Mouse (Mus musculus): ENCODE measurements around the gene Evx1. TPM values are rescaled to one million over a fixed set of nuclear protein-coding genes. Genes with fewer than 3 reads are reported as not detected.

Gene Evx1
- total RNA-seq, 1 experiment: 0.54 TPM

- Histone ChIP-seq H3K4me3 (ENCODE audit: insufficient read depth in 1 of 2, low read depth in 1 of 2, low read length in 2 of 2, poor library complexity in 1 of 2, severe bottlenecking in 1 of 2) (no peak overlapping the region; a peak in 1 of 4 replicates), H3K9ac (ENCODE audit: insufficient read depth, low read depth, low read length, poor library complexity, severe bottlenecking) (no peak overlapping the region), H3K27ac (ENCODE audit: insufficient read depth, low read depth, low read length, poor library complexity, severe bottlenecking) (no peak overlapping the region), H3K9me3 (ENCODE audit: control insufficient read depth, insufficient read depth, low read depth, low read length) (no peaks in the 10 kb centered on the region), H3K36me3 (ENCODE audit: control insufficient read depth, insufficient read depth, low read length, poor library complexity, severe bottlenecking) (no peaks in the 10 kb centered on the region), H3K4me1 (ENCODE audit: control insufficient read depth in 2 of 2, insufficient read depth in 2 of 2, low read length in 2 of 2, poor library complexity in 1 of 2) (peaks cover 0 to 12% of the 10 kb centered on the region in 2 experiments; a peak in 2 of 4 replicates)
- TF ChIP-seq ZNF384 (IDR thresholded peaks at IDR 0.05; ENCODE audit: low read depth, low read length): no peak
- TF ChIP-seq MAFK (IDR thresholded peaks at IDR 0.05; ENCODE audit: insufficient read depth, low read depth, low read length): no peak
- no peak for TF ChIP-seq ZC3H11A (IDR thresholded peaks at IDR 0.05; ENCODE audit: borderline replicate concordance, low read depth, low read length)
- no peak for TF ChIP-seq HCFC1 (IDR thresholded peaks at IDR 0.05; ENCODE audit: borderline replicate concordance, insufficient read depth, low read length)
- in situ Hi-C loops (cut with MboI; ENCODE audit: low sequenced_read_pairs in 2 of 2, unreplicated experiment in 2 of 2): loop anchor here (5.0 to 10.0 kb wide), 6 partner anchors 43 to 1136 kb away; partner anchors contain the start of genes 5730596B20Rik (in 1 of the 2) and Hoxa2 (in 1 of the 2)
- DNase-seq (ENCODE audit: low read depth, low spot score): no peak
These were observed 2.9 kb upstream of the Evx1 start for GRCm38 (mm10) chr6:52310366-52310765.

- DNase-seq (ENCODE audit: low read depth, low spot score): no peak
- Histone ChIP-seq H3K4me3 (ENCODE audit: insufficient read depth in 1 of 2, low read depth in 1 of 2, low read length in 2 of 2, poor library complexity in 1 of 2, severe bottlenecking in 1 of 2) (no peak overlapping the region), H3K9me3 (ENCODE audit: control insufficient read depth, insufficient read depth, low read depth, low read length) (no peaks in the 10 kb centered on the region), H3K9ac (ENCODE audit: insufficient read depth, low read depth, low read length, poor library complexity, severe bottlenecking) (no peak overlapping the region), H3K4me1 (ENCODE audit: control insufficient read depth in 2 of 2, insufficient read depth in 2 of 2, low read length in 2 of 2, poor library complexity in 1 of 2) (peaks cover 0 to 18% of the 10 kb centered on the region in 2 experiments; a peak in 1 of 4 replicates), H3K36me3 (ENCODE audit: control insufficient read depth, insufficient read depth, low read length, poor library complexity, severe bottlenecking) (no peaks in the 10 kb centered on the region), H3K27ac (ENCODE audit: insufficient read depth, low read depth, low read length, poor library complexity, severe bottlenecking) (no peak overlapping the region)
- in situ Hi-C loops (cut with MboI; ENCODE audit: low sequenced_read_pairs in 2 of 2, unreplicated experiment in 2 of 2): loop anchor here (5.0 to 10.0 kb wide), 6 partner anchors 45 to 1137 kb away; partner anchors contain the start of genes 5730596B20Rik (in 1 of the 2) and Hoxa2 (in 1 of the 2)
- TF ChIP-seq ZC3H11A (IDR thresholded peaks at IDR 0.05; ENCODE audit: borderline replicate concordance, low read depth, low read length) (no peak), CHD2 (IDR thresholded peaks at IDR 0.05; ENCODE audit: low read depth, low read length) (no peak), HCFC1 (IDR thresholded peaks at IDR 0.05; ENCODE audit: borderline replicate concordance, insufficient read depth, low read length) (no peak), MAFK (IDR thresholded peaks at IDR 0.05; ENCODE audit: insufficient read depth, low read depth, low read length) (no peak), ZNF384 (IDR thresholded peaks at IDR 0.05; ENCODE audit: low read depth, low read length) (no peak)
These were observed 1.4 kb upstream of the Evx1 start for GRCm38 (mm10) chr6:52311661-52312557.

GRCm38 (mm10) chr6:52312558-52312915 is 761 bp upstream of the Evx1 start:
- in situ Hi-C loops (cut with MboI; ENCODE audit: low sequenced_read_pairs in 2 of 2, unreplicated experiment in 2 of 2): loop anchor here (5.0 to 10.0 kb wide), 6 partner anchors 45 to 1138 kb away; partner anchors contain the start of genes 5730596B20Rik (in 1 of the 2) and Hoxa2 (in 1 of the 2)
- no peaks in the 10 kb centered on the region for H3K9me3 ChIP-seq (ENCODE audit: control insufficient read depth, insufficient read depth, low read depth, low read length)

GRCm38 (mm10) chr6:52314304-52315100 is 1.2 kb downstream of the Evx1 start:
- no peaks in the 10 kb centered on the region for H3K9me3 ChIP-seq (ENCODE audit: control insufficient read depth, insufficient read depth, low read depth, low read length)
- TF ChIP-seq ZNF384 (IDR thresholded peaks at IDR 0.05; ENCODE audit: low read depth, low read length) (no peak), CHD2 (IDR thresholded peaks at IDR 0.05; ENCODE audit: low read depth, low read length) (no peak), ZC3H11A (IDR thresholded peaks at IDR 0.05; ENCODE audit: borderline replicate concordance, low read depth, low read length) (no peak), HCFC1 (IDR thresholded peaks at IDR 0.05; ENCODE audit: borderline replicate concordance, insufficient read depth, low read length) (no peak), MAFK (IDR thresholded peaks at IDR 0.05; ENCODE audit: insufficient read depth, low read depth, low read length) (no peak)
- no peaks in the 10 kb centered on the region for H3K36me3 ChIP-seq (ENCODE audit: control insufficient read depth, insufficient read depth, low read length, poor library complexity, severe bottlenecking)
- in situ Hi-C loops (cut with MboI; ENCODE audit: low sequenced_read_pairs in 2 of 2, unreplicated experiment in 2 of 2): loop anchor here (5.0 to 10.0 kb wide), 6 partner anchors 47 to 1140 kb away; partner anchors contain the start of genes 5730596B20Rik (in 1 of the 2) and Hoxa2 (in 1 of the 2)
- H3K4me3 ChIP-seq (ENCODE audit: insufficient read depth in 1 of 2, low read depth in 1 of 2, low read length in 2 of 2, poor library complexity in 1 of 2, severe bottlenecking in 1 of 2): peak overlapping the region; percentile 31 to 40; a peak in 3 of 4 replicates
- H3K27ac ChIP-seq (ENCODE audit: insufficient read depth, low read depth, low read length, poor library complexity, severe bottlenecking): no peak overlapping the region
- no peak overlapping the region for H3K9ac ChIP-seq (ENCODE audit: insufficient read depth, low read depth, low read length, poor library complexity, severe bottlenecking)
- peak; percentile 87 for DNase-seq (ENCODE audit: low read depth, low spot score)
- peaks cover 0 to 18% of the 10 kb centered on the region in 2 experiments; a peak in 1 of 4 replicates for H3K4me1 ChIP-seq (ENCODE audit: control insufficient read depth in 2 of 2, insufficient read depth in 2 of 2, low read length in 2 of 2, poor library complexity in 1 of 2)

More at GRCm38 (mm10) chr6:52312558-52312915, 761 bp upstream of the Evx1 start:
- no peak for TF ChIP-seq ZC3H11A (IDR thresholded peaks at IDR 0.05; ENCODE audit: borderline replicate concordance, low read depth, low read length)
- no peak for DNase-seq (ENCODE audit: low read depth, low spot score)
- Histone ChIP-seq H3K4me3 (ENCODE audit: insufficient read depth in 1 of 2, low read depth in 1 of 2, low read length in 2 of 2, poor library complexity in 1 of 2, severe bottlenecking in 1 of 2) (no peak overlapping the region), H3K9ac (ENCODE audit: insufficient read depth, low read depth, low read length, poor library complexity, severe bottlenecking) (no peak overlapping the region), H3K27ac (ENCODE audit: insufficient read depth, low read depth, low read length, poor library complexity, severe bottlenecking) (no peak overlapping the region), H3K36me3 (ENCODE audit: control insufficient read depth, insufficient read depth, low read length, poor library complexity, severe bottlenecking) (no peaks in the 10 kb centered on the region), H3K4me1 (ENCODE audit: control insufficient read depth in 2 of 2, insufficient read depth in 2 of 2, low read length in 2 of 2, poor library complexity in 1 of 2) (peaks cover 0 to 18% of the 10 kb centered on the region in 2 experiments; a peak in 1 of 4 replicates)
